Mouse (Mus musculus) kidney, postnatal 0 days (tissue): ENCODE measurements at regions not wholly inside any gene's neighbourhood (a gene's known extent, or its start where the extent isn't known, plus 50 kb on each side); places are given as distances from the start of the nearest gene placed in this dataset.
A peak's percentile ranks its signal among the peaks of the same experiment; 100 is the strongest.

Source experiments
- ATAC-seq: fragments of 200-750 bp; cut with Nextera tagmentation; replicated peaks from 2 replicates; pipeline ENCODE4 v1.8.0; 2017; ENCODE audit warnings: low read depth, moderate number of reproducible peaks, moderate TSS enrichment, moderate library complexity; ENCODE audit not compliant: low FRiP score
- DNase-seq: peaks from one replicate; pipeline ENCODE4 v3.0.0-alpha.2; 2016; ENCODE audit warnings: low spot score
- H3K27ac ChIP-seq: fragments of 300-500 bp; sonication (generic); 2 replicates; pipeline ENCODE4 v1.5.1; 2014; ENCODE audit warnings: mild to moderate bottlenecking
- H3K27me3 ChIP-seq: fragments of 300-500 bp; sonication (generic); 2 replicates; pipeline ENCODE4 v1.6.1; 2014; ENCODE audit warnings: low read length, mixed read lengths; ENCODE audit not compliant: insufficient read depth
- H3K36me3 ChIP-seq: fragments of 300-500 bp; sonication (generic); 2 replicates; pipeline ENCODE4 v1.6.1; 2014; ENCODE audit warnings: low read length, mixed read lengths; ENCODE audit not compliant: insufficient read depth
- H3K4me1 ChIP-seq: fragments of 300-500 bp; sonication (generic); replicated peaks from 2 replicates; pipeline ENCODE4 v1.6.1; 2014; ENCODE audit warnings: antibody characterized with exemption, low read length, mixed read lengths; ENCODE audit not compliant: insufficient read depth
- H3K4me2 ChIP-seq: fragments of 300-500 bp; sonication (generic); 2 replicates; pipeline ENCODE4 v1.6.1; 2014; ENCODE audit warnings: mild to moderate bottlenecking, low read length, moderate library complexity, mixed read lengths
- H3K4me3 ChIP-seq: fragments of 300-500 bp; sonication (generic); replicated peaks from 2 replicates; pipeline ENCODE4 v1.5.1; 2014; ENCODE audit warnings: low read depth, low read length
- H3K9ac ChIP-seq: fragments of 300-500 bp; sonication (generic); 2 replicates; pipeline ENCODE4 v1.6.1; 2014; ENCODE audit warnings: low read depth, low read length
- H3K9me3 ChIP-seq: fragments of 300-500 bp; sonication (generic); replicated peaks from 2 replicates; pipeline ENCODE4 v1.6.1; 2016; ENCODE audit warnings: low read length, inconsistent platforms, mixed read lengths
- CTCF ChIP-seq: IDR thresholded peaks from 2 replicates; pipeline ENCODE4 v1.5.1; 2016; ENCODE audit warnings: antibody characterized with exemption, low read depth, mild to moderate bottlenecking, moderate library complexity
- WGBS: fragments of 180-500 bp; shearing (Covaris S2); extraction: QIAGEN DNeasy Blood & Tissue Kit; methylation state at CpG from one replicate; pipeline ENCODE4 v1.1.7; 2014; 5-methylcytosine and 5-hydroxymethylcytosine counted together

DNA sequence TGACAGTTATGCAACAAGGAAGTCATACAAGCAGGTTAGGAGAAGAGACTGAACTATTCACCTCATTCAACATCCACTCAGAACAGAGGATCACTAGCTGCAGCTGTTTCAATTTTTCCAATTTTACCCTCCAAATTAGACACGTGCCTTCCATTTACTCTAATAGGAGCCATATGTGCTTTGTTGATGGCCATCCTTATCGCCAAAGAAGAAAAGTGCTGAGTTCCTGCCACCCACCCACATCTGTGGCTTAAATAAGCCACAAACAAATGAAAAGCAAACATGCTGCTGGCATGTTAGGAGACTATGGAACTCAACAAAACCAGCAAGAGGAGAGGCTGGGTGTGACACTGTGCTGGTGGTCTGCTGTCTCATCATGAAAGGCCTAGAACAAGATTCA is 1786.1 kb downstream of the 9330182O14Rik start:
- Histone ChIP-seq H3K4me2 (no peak overlapping the region), H3K27ac (no peak overlapping the region), H3K36me3 (no peaks in the 10 kb centered on the region), H3K4me1 (no peaks in the 10 kb centered on the region), H3K27me3 (no peaks in the 10 kb centered on the region), H3K9me3 (no peaks in the 10 kb centered on the region), H3K9ac (no peak overlapping the region), H3K4me3 (no peak overlapping the region)
- 70% methylated on average over 2 of the region's 2 CpGs for WGBS
- DNase-seq: no peak
- no peak for ATAC-seq
- TF ChIP-seq CTCF: no peak

DNA sequence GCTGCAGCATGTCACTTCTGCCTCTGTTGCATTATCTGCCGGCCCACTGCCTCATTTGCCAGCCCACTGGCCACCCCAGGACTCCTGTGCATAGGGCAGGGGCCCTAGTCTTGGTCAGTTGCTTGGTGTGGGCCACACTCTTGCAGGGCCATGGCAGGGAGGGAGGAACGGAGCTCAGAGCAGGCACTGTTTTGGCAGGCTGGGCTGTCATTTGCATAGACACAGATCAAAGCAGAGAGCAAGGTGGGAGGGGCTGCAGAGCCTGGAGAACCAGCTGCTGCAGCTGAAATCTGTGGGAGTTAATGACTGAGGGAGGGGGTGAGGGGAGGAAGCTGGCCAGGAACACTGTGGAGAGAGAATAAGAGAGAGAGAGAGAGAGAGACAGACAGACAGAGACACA is 1802.5 kb downstream of the 9330182O14Rik start:
- DNase-seq (no peak), ATAC-seq (no peak)
- H3K27ac ChIP-seq: no peak overlapping the region
- no peaks in the 10 kb centered on the region for H3K27me3 ChIP-seq
- H3K4me3 ChIP-seq: no peak overlapping the region
- no peaks in the 10 kb centered on the region for H3K36me3 ChIP-seq
- no peaks in the 10 kb centered on the region for H3K4me1 ChIP-seq
- WGBS: 38% methylated on average over 2 of the region's 2 CpGs
- no peak for TF ChIP-seq CTCF
- no peaks in the 10 kb centered on the region for H3K9me3 ChIP-seq
- no peak overlapping the region for H3K9ac ChIP-seq
- no peak overlapping the region for H3K4me2 ChIP-seq

DNA sequence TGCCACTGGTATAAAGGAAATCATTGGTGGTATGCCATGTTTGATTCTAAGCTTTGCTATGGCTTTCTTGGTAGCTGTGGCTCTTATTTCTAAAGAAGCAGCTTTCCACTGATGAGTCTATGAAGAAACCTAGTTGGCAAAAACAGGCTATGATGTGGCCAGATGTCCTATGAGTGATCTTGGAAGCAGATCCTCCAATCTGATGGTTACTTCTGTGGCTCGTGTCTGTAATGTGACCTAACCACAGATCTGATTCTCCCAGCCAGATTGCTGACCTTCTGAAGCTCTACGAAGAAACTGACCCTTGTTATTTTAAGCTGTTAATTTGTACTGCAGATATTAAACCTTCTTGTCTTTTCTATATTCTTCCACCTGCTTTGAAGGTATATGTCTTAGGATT is 1811.1 kb downstream of the 9330182O14Rik start:
- H3K27me3 ChIP-seq: no peaks in the 10 kb centered on the region
- no peak overlapping the region for H3K4me3 ChIP-seq
- TF ChIP-seq CTCF: no peak
- no peak overlapping the region for H3K9ac ChIP-seq
- no peaks in the 10 kb centered on the region for H3K9me3 ChIP-seq
- ATAC-seq (no peak), DNase-seq (no peak)
- H3K36me3 ChIP-seq: no peaks in the 10 kb centered on the region
- H3K4me1 ChIP-seq: no peaks in the 10 kb centered on the region; the same call in 1 of the 2 replicates
- WGBS: 66% methylated on average over 2 of the region's 2 CpGs
- H3K4me2 ChIP-seq: no peak overlapping the region
- H3K27ac ChIP-seq: no peak overlapping the region

DNA sequence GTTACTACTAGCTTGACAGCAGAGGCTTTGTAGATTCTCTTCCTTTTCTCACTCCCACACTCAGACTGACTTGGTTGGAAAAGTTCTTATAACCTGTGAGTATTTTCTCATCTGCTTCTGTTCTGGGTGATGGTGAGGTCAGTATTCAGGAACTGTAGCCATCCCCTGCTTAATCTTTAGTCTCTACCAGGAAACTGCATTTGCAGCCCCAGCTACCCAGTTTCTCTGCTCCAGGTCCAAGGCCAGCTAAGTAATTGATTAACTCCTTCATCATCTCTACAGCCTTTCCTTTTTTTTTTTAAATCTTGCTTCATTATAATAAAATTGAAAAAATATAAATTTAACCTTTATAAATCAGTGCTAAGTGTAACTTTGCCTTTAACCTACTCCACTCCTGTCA is 1813.7 kb downstream of the 9330182O14Rik start:
- no peak for ATAC-seq
- H3K4me3 ChIP-seq: no peak overlapping the region
- no peaks in the 10 kb centered on the region for H3K9me3 ChIP-seq
- no peak for TF ChIP-seq CTCF
- no peak overlapping the region for H3K9ac ChIP-seq
- H3K36me3 ChIP-seq: no peaks in the 10 kb centered on the region
- H3K4me1 ChIP-seq: no peaks in the 10 kb centered on the region; the same call in 1 of the 2 replicates
- DNase-seq: no peak
- H3K27me3 ChIP-seq: no peaks in the 10 kb centered on the region
- no peak overlapping the region for H3K27ac ChIP-seq
- no peak overlapping the region for H3K4me2 ChIP-seq

DNA sequence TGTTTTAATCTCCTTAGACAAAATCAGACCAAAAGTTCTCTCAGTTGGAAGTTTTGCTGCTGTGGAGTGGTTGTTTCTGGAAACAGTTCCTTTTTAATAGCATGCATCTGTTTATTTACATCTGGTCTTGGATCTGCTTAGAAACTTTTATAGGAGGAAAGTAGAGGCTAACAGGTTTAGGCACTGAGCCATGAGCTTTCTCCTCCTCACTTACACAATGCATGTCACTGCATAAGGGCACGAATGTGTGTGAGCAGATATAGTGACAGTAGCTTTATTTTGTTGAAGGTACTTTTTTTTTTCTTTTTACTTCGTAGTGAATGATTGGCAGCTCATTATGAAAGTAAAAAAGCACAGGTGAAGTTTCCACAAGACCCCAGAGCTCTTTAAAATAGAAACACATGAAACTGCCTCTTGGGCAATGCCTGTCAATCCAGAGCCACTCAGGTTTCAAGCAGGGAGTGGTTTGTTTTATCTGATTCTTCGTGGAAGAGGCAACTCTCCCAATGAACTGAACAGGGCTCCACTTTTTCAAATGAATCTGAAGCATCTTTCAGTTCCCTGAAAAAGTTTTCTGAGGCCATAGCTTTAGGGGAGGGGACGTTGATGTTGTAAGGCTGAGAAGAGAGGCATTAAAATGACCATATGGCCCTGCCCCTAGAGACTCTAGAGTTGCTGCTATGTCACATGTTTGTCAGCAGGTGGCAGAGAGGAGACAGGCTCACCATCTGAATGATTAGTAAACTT is 1814.4 kb downstream of the 9330182O14Rik start:
- Histone ChIP-seq H3K4me3 (no peak overlapping the region), H3K4me1 (no peaks in the 10 kb centered on the region; the same call in 1 of the 2 replicates), H3K36me3 (no peaks in the 10 kb centered on the region), H3K27ac (no peak overlapping the region), H3K9me3 (no peaks in the 10 kb centered on the region), H3K4me2 (no peak overlapping the region), H3K27me3 (no peaks in the 10 kb centered on the region), H3K9ac (no peak overlapping the region)
- ATAC-seq: peak; percentile 45; the same call in 1 of the 2 replicates
- WGBS: 22% methylated on average over 4 of the region's 4 CpGs
- DNase-seq: peak; percentile 69
- TF ChIP-seq CTCF: peak; percentile 72

DNA sequence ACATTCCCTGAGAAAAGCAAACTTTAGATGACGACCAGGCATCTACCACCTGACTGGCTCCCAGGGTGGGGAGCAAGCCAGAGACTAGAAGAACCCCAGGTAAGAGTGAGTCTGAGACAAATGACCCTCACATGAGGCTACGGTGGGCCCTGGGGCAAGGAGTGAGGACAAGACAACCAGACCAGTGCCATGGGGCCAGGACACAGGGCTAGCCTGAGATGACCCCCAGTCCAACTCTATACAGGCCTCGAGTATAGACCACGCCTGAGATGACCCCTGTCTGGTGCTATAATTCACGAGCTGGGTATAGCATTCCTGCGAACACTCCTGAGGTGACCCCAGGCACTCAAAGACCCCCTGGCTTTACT is 1814.9 kb downstream of the 9330182O14Rik start:
- Histone ChIP-seq H3K27ac (no peak overlapping the region), H3K27me3 (no peaks in the 10 kb centered on the region), H3K4me3 (no peak overlapping the region), H3K9me3 (no peaks in the 10 kb centered on the region), H3K4me1 (no peaks in the 10 kb centered on the region; the same call in 1 of the 2 replicates), H3K4me2 (no peak overlapping the region), H3K9ac (no peak overlapping the region), H3K36me3 (no peaks in the 10 kb centered on the region)
- WGBS: 61% methylated on average over 6 of the region's 6 CpGs
- ATAC-seq (peak; percentile 71), DNase-seq (no peak)
- TF ChIP-seq CTCF: no peak

DNA sequence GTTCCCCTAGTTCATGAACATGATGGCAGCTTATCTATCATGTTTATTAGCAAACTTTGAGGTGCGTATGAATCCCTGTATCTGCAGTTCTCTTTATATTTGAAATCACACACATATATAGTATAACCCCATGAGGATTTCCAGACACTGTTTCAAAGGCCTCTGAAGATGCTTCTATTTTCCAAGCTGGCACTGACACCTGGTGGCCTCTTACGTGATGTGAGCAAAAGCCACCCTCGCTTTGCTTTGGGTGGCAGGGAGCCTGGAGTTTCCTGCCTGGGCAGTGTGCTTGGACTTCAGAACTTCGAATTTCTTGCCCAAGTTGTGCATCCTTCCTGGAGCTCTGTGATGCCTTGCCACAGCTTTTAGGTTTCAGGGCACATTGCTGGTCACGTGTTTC is 1817.1 kb downstream of the 9330182O14Rik start:
- 70% methylated on average over 5 of the region's 5 CpGs for WGBS
- TF ChIP-seq CTCF: peak; percentile 67
- H3K9me3 ChIP-seq: no peaks in the 10 kb centered on the region
- DNase-seq: peak; percentile 58
- no peaks in the 10 kb centered on the region for H3K36me3 ChIP-seq
- no peak overlapping the region for H3K27ac ChIP-seq
- H3K9ac ChIP-seq: no peak overlapping the region
- H3K4me2 ChIP-seq: no peak overlapping the region
- H3K4me1 ChIP-seq: no peaks in the 10 kb centered on the region; the same call in 1 of the 2 replicates
- no peak overlapping the region for H3K4me3 ChIP-seq
- H3K27me3 ChIP-seq: no peaks in the 10 kb centered on the region
- ATAC-seq: no peak
